Mouse (Mus musculus): ENCODE data around the gene Zbp1. TPM values are rescaled to one million over a fixed set of nuclear protein-coding genes. Genes with fewer than 3 reads are reported as not detected.

Zbp1 gene
- polyA plus RNA-seq, 1 experiment from 2014 or later: 3.1 TPM

DNA sequence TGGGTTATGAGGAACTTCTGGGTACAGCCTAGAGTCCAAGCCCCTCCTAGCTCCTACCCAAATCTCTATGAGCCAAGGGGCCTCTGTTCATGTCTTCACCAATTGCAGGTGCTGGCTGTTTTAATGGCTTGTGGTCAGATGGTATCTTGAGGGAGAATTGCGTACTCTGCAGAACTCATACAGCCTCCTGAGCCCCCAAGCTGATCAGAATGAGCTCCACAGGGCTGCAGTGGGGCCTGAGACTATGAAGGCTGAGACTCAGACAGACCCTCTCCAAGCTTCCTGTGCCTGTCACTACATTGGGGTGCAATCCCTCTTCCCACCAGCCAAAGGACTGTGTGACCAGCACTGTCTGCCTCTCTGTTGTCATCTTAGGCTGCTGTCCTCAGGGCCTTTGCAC, 46.3 kb downstream of the Zbp1 start:
- H3K9me3 ChIP-seq (replicated peaks; ENCODE audit: control insufficient read depth, low read length): no peaks in the 10 kb centered on the region; the same call in 1 of the 2 replicates
- peaks cover 27% of the 10 kb centered on the region for H3K4me1 ChIP-seq (ENCODE audit: control insufficient read depth, insufficient read depth, low read length)
- no peak overlapping the region; the same call in 1 of the 2 replicates for H3K27ac ChIP-seq (ENCODE audit: low read length)
- no peak overlapping the region for H3K4me2 ChIP-seq (ENCODE audit: low read depth, low read length)
- no peak for ATAC-seq (replicated peaks; ENCODE audit: extremely low read depth, insufficient read depth, low FRiP score)
- H3K9ac ChIP-seq (ENCODE audit: low read length): no peak overlapping the region
- WGBS: 86% methylated on average over 1 of the region's 1 CpGs
- no peak overlapping the region for H3K4me3 ChIP-seq (ENCODE audit: low read length)
- H3K27me3 ChIP-seq (ENCODE audit: control insufficient read depth, insufficient read depth, low read length): no peaks in the 10 kb centered on the region
- H3K36me3 ChIP-seq (ENCODE audit: control insufficient read depth, insufficient read depth): no peaks in the 10 kb centered on the region

DNA sequence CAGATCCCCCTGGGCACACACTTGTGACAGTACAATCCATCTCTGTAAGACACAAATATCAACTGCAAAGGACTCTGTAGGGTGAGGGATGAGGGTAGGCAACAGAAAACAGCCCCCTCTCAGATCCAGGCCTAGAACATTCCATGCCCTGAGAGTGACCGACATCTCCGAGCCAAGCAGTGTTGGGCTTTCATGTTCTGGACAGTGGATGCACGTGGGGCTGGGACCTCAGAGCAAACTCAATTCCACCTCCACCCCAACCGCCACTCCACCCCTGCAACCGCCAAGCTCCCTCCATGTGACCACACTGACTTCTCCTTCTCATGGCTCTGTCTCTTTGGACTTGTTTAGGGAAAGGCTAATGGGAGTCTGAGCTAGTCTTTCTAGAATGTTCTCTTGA, 46.8 kb downstream of the Zbp1 start:
- Histone ChIP-seq H3K9me3 (replicated peaks; ENCODE audit: control insufficient read depth, low read length) (no peaks in the 10 kb centered on the region; the same call in 1 of the 2 replicates), H3K4me2 (ENCODE audit: low read depth, low read length) (peak overlapping the region; percentile 67), H3K9ac (ENCODE audit: low read length) (peak overlapping the region; percentile 58; the same call in 1 of the 2 replicates), H3K27me3 (ENCODE audit: control insufficient read depth, insufficient read depth, low read length) (no peaks in the 10 kb centered on the region), H3K4me3 (ENCODE audit: low read length) (no peak overlapping the region), H3K27ac (ENCODE audit: low read length) (peak overlapping the region; percentile 21), H3K4me1 (ENCODE audit: control insufficient read depth, insufficient read depth, low read length) (peaks cover 27% of the 10 kb centered on the region), H3K36me3 (ENCODE audit: control insufficient read depth, insufficient read depth) (no peaks in the 10 kb centered on the region)
- ATAC-seq (replicated peaks; ENCODE audit: extremely low read depth, insufficient read depth, low FRiP score): no peak
- WGBS: 76% methylated on average over 5 of the region's 5 CpGs

DNA sequence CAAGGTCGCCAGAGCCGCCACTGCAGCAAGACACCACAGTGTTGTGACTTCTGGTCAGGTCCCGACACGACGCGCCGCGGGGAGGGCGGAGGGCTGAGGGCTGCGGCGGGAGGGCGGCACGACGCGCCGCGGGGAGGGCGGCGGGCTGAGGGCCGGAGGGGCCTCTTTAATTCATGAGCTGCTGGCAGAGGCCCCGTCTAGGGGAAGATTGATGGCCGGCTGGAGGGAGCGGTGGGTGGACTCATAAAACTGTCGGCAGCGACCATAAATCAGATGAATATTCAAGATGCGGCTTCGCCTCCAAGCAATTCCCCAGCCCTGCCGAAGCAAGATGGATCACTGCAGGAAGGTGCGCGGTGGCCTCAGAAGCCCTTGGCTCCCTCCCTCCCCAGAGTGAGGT, 47.3 kb downstream of the Zbp1 start:
- H3K4me2 ChIP-seq (ENCODE audit: low read depth, low read length): peak overlapping the region; percentile 67
- no peaks in the 10 kb centered on the region; the same call in 1 of the 2 replicates for H3K9me3 ChIP-seq (replicated peaks; ENCODE audit: control insufficient read depth, low read length)
- H3K27ac ChIP-seq (ENCODE audit: low read length): peak overlapping the region; percentile 21
- WGBS: 3% methylated on average over 30 of the region's 30 CpGs
- no peak for ATAC-seq (replicated peaks; ENCODE audit: extremely low read depth, insufficient read depth, low FRiP score)
- H3K9ac ChIP-seq (ENCODE audit: low read length): peak overlapping the region; percentile 58
- H3K27me3 ChIP-seq (ENCODE audit: control insufficient read depth, insufficient read depth, low read length): no peaks in the 10 kb centered on the region
- peak overlapping the region; percentile 37 for H3K4me3 ChIP-seq (ENCODE audit: low read length)
- peaks cover 27% of the 10 kb centered on the region for H3K4me1 ChIP-seq (ENCODE audit: control insufficient read depth, insufficient read depth, low read length)
- no peaks in the 10 kb centered on the region for H3K36me3 ChIP-seq (ENCODE audit: control insufficient read depth, insufficient read depth)

DNA sequence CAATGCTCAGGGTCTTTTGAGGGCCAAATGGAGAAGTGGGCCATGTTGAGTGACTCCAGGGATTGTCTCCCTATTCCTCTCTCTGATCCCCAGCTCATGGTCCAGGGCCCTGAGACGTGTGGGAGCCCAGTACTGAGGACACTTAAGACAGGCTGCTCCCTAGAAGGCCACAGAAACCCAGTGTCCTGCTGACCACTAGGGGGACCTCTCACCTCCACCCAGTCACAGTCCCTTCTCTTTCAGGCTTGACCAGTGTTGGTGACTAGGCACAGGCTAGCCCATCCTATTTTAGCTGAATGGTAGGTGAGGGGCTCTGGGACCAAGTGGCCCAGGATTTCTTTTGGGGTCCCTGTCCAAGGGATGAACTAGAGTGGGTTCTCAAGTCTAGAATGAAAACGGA, 48.0 kb downstream of the Zbp1 start:
- Histone ChIP-seq H3K4me1 (ENCODE audit: control insufficient read depth, insufficient read depth, low read length) (peaks cover 27% of the 10 kb centered on the region), H3K4me3 (ENCODE audit: low read length) (no peak overlapping the region), H3K36me3 (ENCODE audit: control insufficient read depth, insufficient read depth) (no peaks in the 10 kb centered on the region), H3K4me2 (ENCODE audit: low read depth, low read length) (no peak overlapping the region), H3K9ac (ENCODE audit: low read length) (no peak overlapping the region), H3K27me3 (ENCODE audit: control insufficient read depth, insufficient read depth, low read length) (no peaks in the 10 kb centered on the region), H3K27ac (ENCODE audit: low read length) (no peak overlapping the region), H3K9me3 (replicated peaks; ENCODE audit: control insufficient read depth, low read length) (no peaks in the 10 kb centered on the region; the same call in 1 of the 2 replicates)
- no peak for ATAC-seq (replicated peaks; ENCODE audit: extremely low read depth, insufficient read depth, low FRiP score)
- 56% methylated on average over 2 of the region's 2 CpGs for WGBS

DNA sequence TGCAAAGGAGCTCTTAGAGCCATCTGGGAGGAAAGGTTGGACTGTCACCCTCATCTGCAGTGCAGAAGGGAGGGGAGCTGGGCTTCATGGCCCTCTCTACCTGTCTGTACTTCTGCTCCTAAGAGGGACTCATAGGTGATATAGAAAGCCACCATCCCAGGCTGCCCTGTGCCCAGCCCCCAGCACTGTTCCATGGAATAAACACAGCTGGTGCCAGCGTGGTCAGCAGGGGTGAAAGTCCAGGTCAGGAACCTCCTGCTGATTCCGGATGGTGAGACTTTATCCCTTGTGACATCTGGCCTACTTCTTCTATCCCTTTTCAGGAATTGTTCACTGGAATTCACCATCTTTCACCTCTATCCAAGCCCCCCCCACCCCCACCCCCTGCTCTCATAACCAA, 48.6 kb downstream of the Zbp1 start:
- Histone ChIP-seq H3K9me3 (replicated peaks; ENCODE audit: control insufficient read depth, low read length) (no peaks in the 10 kb centered on the region), H3K36me3 (ENCODE audit: control insufficient read depth, insufficient read depth) (no peaks in the 10 kb centered on the region), H3K27ac (ENCODE audit: low read length) (no peak overlapping the region), H3K4me2 (ENCODE audit: low read depth, low read length) (no peak overlapping the region), H3K27me3 (ENCODE audit: control insufficient read depth, insufficient read depth, low read length) (no peaks in the 10 kb centered on the region), H3K9ac (ENCODE audit: low read length) (no peak overlapping the region), H3K4me3 (ENCODE audit: low read length) (no peak overlapping the region), H3K4me1 (ENCODE audit: control insufficient read depth, insufficient read depth, low read length) (peaks cover 27% of the 10 kb centered on the region)
- 74% methylated on average over 2 of the region's 2 CpGs for WGBS
- no peak for ATAC-seq (replicated peaks; ENCODE audit: extremely low read depth, insufficient read depth, low FRiP score)

DNA sequence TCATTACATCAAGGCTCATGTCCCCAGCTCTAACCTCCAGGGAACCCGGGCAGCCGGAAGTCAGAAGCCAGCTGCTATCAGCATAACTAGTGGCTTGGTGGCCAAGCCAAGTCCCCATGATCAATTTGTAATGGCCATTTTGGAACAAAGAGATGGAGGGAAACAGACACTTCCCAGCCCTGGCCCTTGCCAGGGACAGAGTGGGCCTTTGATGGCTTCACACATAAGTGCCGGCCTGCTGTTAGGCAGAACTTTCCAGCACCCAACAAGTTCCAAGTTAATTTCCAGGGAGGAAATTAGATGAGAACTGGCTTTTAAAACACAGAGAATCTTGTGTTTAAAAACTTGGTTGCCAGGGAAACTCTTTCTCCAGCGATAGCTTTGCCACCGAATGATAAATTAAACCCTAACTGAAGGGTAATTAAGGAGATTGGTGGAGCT, 50.3 kb downstream of the Zbp1 start:
- Histone ChIP-seq H3K36me3 (ENCODE audit: control insufficient read depth, insufficient read depth) (no peaks in the 10 kb centered on the region), H3K9me3 (replicated peaks; ENCODE audit: control insufficient read depth, low read length) (no peaks in the 10 kb centered on the region), H3K4me1 (ENCODE audit: control insufficient read depth, insufficient read depth, low read length) (peaks cover 16% of the 10 kb centered on the region), H3K27ac (ENCODE audit: low read length) (no peak overlapping the region), H3K9ac (ENCODE audit: low read length) (no peak overlapping the region), H3K4me2 (ENCODE audit: low read depth, low read length) (no peak overlapping the region), H3K4me3 (ENCODE audit: low read length) (no peak overlapping the region), H3K27me3 (ENCODE audit: control insufficient read depth, insufficient read depth, low read length) (no peaks in the 10 kb centered on the region)
- 67% methylated on average over 5 of the region's 5 CpGs for WGBS
- ATAC-seq (replicated peaks; ENCODE audit: extremely low read depth, insufficient read depth, low FRiP score): no peak

DNA sequence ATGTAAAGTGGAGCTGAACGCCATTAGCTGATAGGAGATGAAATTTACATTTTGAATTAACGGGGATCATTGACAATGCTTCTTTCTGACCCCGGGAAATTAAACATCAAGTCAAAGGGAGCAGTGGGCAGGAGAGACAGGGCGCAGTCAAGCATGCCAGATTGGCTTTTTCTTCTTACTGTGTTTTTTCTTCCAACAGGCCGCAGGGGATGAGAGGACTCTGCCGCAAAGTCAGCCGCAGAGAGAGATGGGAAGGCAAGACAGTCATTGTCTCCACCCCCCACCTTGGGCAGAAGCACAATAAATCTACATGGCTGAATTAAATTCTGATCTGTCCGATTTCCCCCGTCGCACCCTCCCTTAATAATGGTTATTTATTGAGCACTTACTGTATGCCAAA, 53.4 kb downstream of the Zbp1 start:
- WGBS: 83% methylated on average over 10 of the region's 10 CpGs
- Histone ChIP-seq H3K27ac (ENCODE audit: low read length) (no peak overlapping the region), H3K27me3 (ENCODE audit: control insufficient read depth, insufficient read depth, low read length) (no peaks in the 10 kb centered on the region), H3K4me2 (ENCODE audit: low read depth, low read length) (no peak overlapping the region), H3K4me1 (ENCODE audit: control insufficient read depth, insufficient read depth, low read length) (no peaks in the 10 kb centered on the region), H3K4me3 (ENCODE audit: low read length) (no peak overlapping the region), H3K9ac (ENCODE audit: low read length) (no peak overlapping the region), H3K36me3 (ENCODE audit: control insufficient read depth, insufficient read depth) (no peaks in the 10 kb centered on the region), H3K9me3 (replicated peaks; ENCODE audit: control insufficient read depth, low read length) (no peaks in the 10 kb centered on the region)
- ATAC-seq (replicated peaks; ENCODE audit: extremely low read depth, insufficient read depth, low FRiP score): no peak

DNA sequence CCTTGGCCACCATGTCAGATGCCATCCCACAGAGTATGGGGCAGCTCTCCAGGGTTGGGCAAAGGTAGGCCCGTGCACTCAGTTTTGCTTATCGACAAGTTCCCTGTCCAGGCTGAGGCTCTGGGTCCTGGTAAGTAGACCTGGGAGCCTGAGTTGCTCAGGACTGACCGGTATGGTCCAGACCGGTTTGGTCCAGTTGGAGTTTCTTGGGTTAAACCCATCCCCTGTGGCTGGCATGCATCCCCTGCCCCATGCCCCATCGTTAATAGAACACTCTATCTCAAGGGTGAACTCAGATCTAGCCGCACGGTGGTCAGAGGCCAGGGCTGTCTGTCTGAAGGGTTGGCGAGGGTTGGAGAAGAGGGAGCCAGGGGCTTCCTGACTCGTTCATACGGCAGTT, 53.8 kb downstream of the Zbp1 start:
- Histone ChIP-seq H3K36me3 (ENCODE audit: control insufficient read depth, insufficient read depth) (no peaks in the 10 kb centered on the region), H3K9ac (ENCODE audit: low read length) (no peak overlapping the region), H3K4me1 (ENCODE audit: control insufficient read depth, insufficient read depth, low read length) (no peaks in the 10 kb centered on the region), H3K27me3 (ENCODE audit: control insufficient read depth, insufficient read depth, low read length) (no peaks in the 10 kb centered on the region), H3K27ac (ENCODE audit: low read length) (no peak overlapping the region), H3K4me2 (ENCODE audit: low read depth, low read length) (no peak overlapping the region), H3K9me3 (replicated peaks; ENCODE audit: control insufficient read depth, low read length) (no peaks in the 10 kb centered on the region), H3K4me3 (ENCODE audit: low read length) (no peak overlapping the region)
- ATAC-seq (replicated peaks; ENCODE audit: extremely low read depth, insufficient read depth, low FRiP score): no peak
- WGBS: 85% methylated on average over 10 of the region's 10 CpGs

DNA sequence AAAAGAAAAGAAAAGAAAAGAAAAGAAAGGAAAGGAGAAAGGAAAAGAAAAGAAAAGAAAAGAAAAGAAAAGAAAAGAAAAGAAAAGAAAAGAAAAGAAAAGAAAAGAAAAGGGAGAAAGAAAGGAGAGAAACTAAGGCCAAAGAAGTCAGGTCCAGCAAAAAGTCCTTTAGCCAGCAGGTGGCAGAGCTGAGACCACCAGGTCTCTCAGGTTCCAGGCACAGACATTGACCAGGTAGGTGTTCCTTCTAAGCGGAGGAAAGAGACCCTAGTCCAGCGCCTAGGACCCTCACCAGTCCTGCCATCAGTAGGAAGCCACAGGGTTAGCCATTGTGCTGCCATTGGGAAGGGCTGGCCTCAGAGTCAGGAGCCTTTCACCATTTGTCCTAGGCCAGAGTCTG, 54.4 kb downstream of the Zbp1 start:
- H3K27me3 ChIP-seq (ENCODE audit: control insufficient read depth, insufficient read depth, low read length): no peaks in the 10 kb centered on the region
- H3K9me3 ChIP-seq (replicated peaks; ENCODE audit: control insufficient read depth, low read length): no peaks in the 10 kb centered on the region
- no peak overlapping the region for H3K9ac ChIP-seq (ENCODE audit: low read length)
- H3K4me1 ChIP-seq (ENCODE audit: control insufficient read depth, insufficient read depth, low read length): no peaks in the 10 kb centered on the region
- H3K4me3 ChIP-seq (ENCODE audit: low read length): no peak overlapping the region
- no peak overlapping the region for H3K4me2 ChIP-seq (ENCODE audit: low read depth, low read length)
- WGBS: 33% methylated on average over 2 of the region's 2 CpGs
- H3K36me3 ChIP-seq (ENCODE audit: control insufficient read depth, insufficient read depth): no peaks in the 10 kb centered on the region
- no peak for ATAC-seq (replicated peaks; ENCODE audit: extremely low read depth, insufficient read depth, low FRiP score)
- no peak overlapping the region for H3K27ac ChIP-seq (ENCODE audit: low read length)
